Mouse (Mus musculus): Measurements from ENCODE around the gene Pagr1a.

Pagr1a gene

DNA sequence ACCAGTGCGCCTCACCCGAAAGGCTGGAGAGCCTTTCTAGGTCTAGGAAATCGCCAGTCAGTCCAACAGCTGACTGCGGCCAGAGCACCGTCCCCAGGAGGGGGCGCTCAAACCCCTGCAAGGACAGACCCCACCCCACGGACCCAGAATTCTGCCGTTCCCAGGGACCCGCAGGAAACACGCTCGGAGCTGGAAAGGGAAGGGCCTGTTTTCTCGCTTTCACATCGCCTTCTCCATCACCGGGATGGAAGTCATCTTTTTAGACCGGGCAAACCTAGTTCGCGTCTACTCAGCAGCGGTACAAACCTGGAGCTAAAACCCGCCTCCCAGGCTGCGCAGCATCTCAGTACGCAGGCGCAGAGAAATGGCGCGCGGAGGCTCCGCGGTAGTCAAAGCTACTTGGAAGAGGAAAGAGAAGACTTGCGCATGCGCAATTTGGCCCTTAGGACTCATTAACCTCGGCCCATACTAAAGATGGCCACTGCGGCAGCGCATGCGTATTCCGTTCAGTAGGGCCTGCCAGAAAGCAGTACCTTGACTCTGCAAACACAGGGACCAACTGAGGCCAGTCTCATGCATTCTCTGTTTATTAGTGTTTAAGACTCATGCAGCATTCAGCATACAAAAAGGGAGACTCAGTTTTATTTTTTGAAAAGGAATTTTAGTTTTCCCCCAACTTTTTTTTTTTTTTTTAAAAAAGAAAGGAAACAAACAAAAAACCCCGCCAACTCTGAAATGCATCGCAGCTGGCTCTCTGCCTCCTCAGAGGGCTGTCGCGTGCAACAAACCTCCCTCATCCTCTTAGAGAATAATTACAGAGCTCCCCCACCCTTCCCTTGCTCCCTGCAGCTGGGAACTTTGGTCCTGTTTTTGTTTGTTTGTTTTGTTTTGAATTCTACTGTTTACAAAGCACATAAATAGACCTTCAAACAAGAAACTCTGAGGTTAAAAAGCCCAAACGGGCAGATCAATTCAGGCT is at the start of gene Pagr1a:
Gene Pagr1a (minus strand): TSS at position 382 of the 979 bp plus-strand sequence.
- peak; percentile 99 for DNase-seq

DNA sequence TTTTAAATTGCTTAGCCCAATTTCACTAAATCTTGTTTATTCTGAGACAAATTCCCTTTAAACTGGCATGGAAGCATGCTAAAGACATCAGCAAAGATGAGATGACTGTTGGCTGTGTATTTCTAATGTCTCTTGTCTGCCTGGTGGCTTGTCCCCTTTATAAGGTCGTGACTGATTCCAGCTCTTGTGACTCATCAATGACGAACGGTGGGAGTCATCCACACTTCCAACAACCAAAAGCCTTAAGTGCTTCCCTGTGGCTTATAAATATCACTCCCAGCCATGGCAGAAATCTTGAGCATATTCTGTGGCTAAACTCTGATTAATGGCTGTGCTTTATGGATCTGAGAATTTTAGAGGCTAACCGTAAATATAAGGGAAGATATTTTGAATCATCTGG is 49.2 kb upstream of the Pagr1a start:
- no peak for DNase-seq

DNA sequence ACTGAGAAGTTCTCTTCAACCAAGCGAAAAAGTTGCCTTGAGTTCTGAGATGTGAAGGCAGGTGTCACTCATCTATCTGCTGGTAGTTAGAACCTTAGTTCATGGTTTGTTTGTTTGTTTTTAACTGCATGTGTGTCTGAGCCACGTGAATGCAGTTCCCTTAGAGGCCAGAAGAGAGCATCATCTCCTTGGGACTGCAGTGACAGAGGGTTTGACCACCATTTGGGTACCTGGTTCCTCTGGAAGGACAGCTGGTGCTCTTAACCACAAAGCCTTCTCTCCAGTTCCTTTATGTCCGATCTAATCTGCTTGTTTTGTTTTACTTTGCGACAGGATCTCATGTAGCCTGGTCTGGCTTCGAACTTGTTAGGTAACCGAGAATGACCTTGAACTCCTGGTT is 48.4 kb upstream of the Pagr1a start:
- DNase-seq = no peak

DNA sequence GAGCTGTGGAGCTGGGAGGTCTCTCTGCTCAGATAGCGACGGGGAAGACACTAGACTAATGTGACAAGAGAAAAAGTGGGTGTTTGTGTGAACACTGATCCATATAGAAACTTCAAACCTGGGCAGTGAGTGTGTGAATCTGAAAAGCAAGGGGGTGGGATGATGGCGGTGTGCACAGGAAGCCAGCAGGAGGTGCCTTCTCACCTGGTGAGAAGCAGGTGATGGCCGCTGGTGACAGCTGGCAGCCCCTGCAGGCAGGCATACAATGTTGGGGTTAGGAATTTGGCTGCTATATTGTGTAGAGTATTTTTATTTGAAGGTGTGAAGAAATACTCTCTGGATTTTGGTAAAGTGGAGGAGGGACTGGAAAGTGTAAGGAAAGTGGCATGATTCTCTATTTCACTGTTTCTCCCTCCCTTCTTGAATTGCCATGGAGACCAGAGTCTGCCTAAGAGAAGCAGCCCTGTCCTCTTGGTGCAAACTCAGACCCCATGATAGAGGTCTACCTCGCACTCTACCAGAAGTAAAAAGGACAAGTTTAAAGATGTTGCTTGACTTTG is 38.0 kb upstream of the Pagr1a start:
- DNase-seq = no peak

DNA sequence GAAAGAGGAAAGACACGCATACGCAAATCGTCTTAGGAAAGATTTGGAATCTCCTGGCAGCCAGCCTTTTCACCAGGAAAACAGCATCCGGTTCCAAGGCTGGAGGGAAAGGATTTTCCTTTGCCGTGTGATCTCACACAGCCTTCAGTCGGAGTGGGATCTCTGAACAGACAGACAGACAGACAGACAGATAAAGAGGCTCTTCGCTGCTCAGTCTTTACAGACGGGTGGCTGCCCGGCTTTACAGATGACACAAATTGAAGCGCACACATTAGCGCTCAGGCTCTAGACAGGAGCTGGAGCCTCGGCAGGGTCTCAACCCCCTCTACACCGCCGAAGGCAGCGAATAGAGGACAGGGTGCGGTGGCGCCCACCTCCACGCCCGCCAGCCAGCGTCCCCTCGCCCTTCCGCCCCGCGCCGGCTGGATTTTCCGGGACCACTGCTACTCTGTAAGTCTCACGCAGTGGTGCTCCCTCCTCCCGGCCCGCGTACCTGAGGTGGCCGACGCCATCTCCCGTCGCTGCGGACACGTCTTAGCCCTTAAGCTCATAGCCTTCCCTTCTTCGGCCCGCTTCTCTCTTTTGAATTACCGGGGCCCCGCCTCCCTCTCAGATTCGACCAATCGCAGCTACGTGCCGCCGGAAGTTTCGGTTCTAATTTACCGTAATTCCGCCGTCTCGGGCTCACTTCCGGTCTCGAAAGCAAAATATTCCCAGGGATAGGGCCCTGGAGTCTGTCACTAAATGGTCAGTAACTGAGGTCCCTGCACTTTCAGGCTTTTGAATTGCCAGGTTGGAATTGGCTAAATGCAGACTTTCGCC is 24.9 kb upstream of the Pagr1a start, which contains the start of gene Kif22:
Gene Kif22 (minus strand): TSS at position 621 of the 822 bp plus-strand sequence.
- peak; percentile 86 for DNase-seq

DNA sequence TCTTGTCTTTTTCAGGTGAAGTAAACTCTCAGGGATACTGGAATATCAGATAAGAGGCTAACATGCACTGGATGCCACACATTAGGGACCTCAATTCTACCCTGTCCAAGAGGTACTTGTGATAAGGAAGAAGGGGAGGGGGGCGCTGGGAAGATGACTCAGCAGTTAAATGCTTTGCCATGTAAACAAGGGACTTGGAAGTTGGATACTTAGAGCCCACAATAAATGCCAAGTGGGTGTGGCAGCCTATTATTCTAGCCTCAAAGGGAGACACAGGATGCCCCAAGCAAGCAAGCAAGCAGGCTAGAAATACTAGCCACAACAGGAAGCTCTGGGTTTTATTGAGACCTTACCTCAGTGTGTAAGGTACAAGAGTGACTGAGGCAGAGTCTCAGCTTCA is 14.1 kb upstream of the Pagr1a start:
- peak; percentile 18 for DNase-seq

DNA sequence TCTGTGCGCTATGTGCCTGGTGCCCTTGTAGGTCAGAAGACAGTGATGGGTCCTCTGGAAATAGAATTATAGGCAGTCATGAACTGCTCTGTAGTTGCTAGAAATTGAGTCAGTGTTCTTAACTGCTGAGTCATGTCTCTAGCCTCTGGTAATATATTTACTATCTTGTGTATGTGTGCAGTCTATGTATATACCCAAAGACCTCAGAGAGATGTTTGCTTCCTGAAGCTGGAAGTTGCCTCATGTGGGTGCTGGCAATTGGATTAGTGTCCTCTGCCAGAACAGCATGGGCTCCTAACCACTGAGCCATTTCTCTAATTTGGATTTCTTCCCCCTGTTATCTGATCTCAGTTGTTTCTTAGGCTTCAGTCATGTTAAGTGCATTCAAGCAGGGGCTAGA is 13.0 kb upstream of the Pagr1a start:
- no peak for DNase-seq

DNA sequence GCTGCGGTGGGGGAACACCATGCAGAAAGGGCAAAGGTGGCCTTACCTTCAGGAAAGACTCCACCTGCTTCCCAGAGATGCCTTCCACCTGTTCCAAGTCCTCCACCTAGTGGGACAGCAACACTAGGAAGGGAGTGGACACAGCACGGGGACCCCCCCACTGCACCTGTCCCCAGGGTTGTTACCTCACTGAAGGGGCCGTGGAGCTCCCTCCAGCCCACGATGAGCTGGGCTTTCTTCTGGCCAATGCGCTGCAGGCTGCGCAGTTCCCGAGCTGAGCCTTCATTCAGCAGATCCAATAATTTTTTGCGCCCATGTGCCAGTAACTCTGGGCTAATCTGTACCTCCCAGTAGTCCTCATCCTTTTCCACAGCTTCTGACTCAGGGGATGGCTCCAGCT is 10.7 kb upstream of the Pagr1a start:
- no peak for DNase-seq

DNA sequence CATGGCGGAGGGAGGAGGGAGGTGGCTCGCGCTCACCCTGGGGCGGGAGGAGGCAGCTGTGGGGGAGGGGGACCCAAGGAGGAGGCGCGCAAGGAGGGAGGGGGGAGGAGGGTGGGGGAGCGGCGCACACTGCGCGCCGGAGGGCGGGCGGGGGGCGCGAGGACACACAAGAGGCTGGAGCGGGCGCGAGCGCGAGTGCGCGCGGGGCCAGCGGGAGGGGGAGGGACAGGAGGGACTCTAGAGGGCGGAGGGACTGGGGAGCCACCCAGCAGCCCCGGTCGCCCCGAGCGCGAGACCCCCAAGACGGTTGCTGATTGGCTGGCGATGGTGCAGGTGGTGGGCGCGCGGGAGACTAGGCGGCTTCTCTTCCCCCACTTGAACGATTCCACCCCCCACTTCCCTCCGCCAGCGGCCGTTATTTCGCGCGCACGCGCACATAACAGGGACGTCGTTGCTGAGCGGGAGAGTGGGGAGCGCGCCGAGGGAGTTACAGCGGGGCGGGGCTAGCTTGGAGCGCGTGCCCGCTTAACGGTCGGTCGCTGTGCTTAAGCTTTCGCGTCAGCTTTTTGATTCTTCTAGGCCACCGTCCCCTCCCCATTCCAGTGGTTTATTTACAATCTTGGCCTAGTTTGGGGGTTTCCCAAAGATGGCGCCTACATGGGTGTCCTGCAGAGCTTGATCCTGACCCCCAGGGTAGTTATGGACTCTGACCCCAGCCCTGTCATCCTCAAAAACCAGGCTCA is 10.0 kb upstream of the Pagr1a start, which contains the start of gene Maz:
Gene Maz (minus strand): TSS at position 54 of the 743 bp plus-strand sequence.
- DNase-seq = peak; percentile 100

DNA sequence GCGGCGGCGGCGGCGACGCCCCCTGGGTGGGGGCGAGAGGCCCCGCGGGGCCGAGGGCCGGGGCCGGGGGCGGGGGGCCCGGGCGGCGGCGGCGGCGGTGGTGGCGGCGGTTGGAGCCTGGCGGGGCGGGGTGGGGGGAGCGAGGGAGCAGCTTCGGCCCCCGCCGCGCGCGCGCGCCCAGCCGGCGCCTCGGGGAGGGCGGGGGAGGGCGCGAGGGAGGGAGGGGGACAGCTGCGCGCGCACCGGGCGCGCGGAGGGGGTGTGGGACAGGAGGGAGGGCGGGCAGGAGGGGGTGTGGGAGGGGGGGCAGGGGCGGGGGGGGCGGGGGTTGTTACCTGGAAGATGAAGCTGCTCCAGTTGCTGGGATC is 9.4 kb upstream of the Pagr1a start:
- no peak for DNase-seq

DNA sequence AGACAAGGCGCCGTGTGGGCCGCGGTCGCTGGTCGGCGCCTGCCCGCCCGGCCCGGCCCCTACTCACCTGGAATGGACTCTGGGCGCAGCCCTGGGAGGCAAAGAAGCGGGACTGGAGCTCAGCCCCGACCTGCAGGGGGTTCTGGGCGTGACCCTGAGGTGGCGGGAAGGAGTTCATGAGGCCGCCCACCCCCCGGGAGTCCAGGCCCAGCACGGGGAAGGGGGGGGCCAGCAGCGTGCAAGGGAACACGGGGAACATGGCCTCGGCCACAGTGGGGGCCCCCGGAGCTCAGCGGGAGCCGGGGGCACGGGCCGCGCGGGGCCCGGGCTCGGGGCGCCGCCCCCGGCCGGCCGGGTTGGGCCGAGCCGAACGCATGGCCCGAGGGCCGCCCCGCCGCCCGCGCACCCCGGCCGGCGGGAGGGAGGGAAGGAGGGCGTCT is 9.0 kb upstream of the Pagr1a start:
- DNase-seq = peak; percentile 90

DNA sequence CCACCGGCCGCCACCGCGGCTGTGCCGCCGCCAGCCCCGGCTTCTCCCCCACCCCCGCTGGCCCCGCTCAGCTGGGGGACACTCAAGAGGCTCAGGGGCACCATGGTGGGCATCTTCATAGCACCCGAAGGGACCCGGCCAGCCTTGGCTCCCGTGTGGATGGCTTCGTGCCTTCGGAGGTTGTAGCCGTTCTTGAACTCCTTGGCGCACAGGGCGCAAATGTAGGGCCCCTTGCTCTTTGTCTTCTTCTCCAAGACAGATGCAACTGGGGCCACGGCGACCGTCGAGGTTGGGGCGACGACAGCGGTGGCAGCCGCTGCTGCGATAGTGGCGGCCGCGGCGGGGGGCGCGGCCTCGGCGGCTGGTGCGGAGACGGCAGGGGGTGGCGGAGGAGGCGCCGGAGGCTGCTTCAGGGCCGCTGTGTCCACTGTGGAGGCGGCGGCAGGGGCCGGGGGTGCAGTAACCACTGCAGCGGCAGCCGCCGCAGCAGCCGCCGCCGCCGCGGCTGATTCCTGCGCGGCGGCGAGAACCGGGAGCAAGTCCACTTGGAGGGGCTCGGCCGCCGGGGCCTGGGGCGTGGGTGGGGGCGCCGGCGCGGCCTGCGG is 8.5 kb upstream of the Pagr1a start:
- DNase-seq = no peak

DNA sequence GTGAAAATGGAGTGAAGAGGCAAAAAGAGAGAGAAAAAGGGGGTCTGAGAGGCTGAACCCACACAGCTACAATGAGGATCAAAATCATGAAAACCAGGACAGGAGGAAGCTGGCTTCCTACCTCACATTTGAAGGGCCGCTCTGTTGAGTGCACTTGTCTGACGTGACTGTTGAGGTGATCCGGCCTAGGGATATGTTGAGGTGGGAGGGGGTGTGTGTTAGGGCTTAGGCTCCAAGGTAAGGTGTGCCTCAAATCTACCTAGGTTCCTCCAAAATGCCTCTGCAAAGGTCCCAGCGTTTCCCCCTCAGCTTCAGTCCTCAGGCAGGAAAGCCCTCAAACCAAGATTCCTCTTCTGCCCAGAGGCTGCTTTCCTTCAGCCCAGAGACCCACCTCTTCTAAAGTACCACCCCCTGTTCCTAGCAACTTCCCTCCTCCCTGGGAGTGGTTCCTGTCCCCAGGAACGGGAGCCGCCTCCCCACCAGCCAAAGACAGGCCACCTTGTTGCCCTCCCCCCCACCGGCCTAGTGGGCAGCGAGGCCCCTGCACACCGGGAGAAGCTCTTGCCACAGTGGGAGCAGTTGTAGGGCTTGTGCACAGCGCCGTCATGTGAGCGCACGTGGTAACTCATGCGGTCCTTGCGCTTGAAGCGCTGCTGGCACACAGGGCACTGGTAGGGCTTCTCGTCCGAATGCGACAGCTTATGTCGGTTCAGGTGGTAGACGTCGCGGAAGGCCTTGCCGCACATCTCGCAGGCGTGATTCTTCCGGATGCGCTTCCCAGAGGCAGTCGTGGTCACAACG is 7.8 kb upstream of the Pagr1a start:
- DNase-seq = peak; percentile 93

DNA sequence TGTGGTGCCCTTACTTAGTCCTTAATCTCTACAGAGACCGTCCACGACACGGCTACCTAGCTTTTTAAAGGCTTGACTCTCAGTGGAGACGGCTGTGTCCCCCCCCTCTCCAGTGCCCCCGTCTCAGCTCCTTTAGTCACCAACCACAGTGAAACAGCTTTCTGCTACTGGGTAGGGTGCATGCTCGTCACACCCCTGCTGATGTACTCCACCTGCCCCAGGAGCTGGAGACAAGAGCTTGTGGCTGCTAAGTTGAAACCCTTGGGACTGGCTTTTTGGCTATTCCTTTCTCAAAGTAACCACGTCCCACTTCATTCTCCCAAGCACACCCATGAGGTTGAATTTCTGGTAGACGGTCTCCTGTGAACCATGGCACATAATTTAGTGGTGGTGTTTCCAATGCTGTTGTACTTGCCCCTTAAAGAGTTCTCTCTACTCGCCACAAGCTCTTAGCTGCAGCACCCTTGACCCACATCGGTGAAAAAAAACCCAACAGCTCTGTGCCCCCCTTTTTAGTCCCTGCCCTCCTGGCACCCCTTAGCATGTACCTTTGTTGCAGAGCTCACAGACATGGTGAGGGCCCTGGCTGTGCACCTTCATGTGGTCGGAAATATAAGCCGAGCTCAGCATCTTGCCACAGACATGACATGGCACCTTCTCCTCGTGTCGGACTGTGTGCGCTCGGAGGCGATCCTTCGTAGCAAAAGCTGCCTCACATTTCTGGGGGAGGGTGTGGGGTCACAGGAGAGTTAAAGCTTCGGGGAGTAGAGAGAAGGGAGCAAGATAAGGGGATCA is 6.9 kb upstream of the Pagr1a start:
- DNase-seq = peak; percentile 67

DNA sequence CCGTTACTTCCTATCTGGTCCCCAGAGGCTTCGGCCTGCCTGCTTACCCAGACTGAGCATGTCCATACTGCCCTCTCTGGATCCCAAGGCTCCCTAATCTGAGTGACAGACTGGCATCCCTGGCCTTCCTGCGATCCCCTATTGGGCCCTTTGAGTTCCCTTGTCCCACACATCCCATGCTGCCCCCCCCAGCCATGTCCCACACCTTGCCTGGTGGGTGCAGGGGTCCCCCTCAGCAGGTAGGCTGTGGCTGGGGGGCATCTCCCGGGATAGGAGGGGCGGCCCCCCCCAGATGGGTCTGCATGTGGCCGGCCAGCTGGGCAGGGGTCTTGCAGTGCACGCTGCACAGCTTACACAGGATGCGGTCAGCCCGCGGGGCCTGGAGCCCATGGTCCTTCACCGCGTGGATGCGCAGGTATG is 6.1 kb upstream of the Pagr1a start:
- DNase-seq = peak; percentile 80

DNA sequence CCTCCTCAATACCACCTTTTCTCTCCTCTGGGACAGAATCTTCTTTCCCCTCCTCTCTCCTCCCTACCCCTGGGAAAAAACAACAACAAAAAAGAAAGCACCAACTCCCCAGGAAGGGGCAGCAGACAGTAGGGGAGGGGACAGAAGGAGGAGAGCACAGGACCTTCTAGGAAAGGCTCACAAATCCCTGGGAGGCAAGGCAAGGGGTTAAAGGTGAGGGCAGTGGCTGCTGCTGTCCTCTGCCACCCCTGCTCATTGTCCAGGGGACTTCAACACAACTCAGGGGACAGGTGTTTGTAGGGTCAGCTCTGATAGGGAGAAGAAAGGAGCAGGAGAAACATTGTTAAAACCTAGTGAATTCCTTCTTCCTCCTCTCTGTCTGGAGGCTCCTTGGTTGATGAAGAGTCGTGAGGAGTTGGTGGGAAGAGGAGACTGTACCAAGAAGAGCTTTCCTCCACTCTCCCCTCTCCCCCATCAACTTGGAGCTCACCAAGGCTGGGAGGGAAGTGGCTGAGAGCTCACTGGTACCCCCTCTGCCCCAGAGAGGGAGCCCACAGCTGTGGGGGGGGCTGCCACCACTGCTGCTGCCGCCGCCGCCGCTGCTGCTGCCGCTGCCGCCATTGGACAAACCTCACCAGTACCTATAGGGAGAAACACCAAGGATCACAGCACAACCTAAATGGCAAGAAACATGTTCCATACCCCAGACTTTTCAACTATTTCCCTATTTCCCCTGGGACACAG is 5.5 kb upstream of the Pagr1a start:
- DNase-seq = peak; percentile 65

DNA sequence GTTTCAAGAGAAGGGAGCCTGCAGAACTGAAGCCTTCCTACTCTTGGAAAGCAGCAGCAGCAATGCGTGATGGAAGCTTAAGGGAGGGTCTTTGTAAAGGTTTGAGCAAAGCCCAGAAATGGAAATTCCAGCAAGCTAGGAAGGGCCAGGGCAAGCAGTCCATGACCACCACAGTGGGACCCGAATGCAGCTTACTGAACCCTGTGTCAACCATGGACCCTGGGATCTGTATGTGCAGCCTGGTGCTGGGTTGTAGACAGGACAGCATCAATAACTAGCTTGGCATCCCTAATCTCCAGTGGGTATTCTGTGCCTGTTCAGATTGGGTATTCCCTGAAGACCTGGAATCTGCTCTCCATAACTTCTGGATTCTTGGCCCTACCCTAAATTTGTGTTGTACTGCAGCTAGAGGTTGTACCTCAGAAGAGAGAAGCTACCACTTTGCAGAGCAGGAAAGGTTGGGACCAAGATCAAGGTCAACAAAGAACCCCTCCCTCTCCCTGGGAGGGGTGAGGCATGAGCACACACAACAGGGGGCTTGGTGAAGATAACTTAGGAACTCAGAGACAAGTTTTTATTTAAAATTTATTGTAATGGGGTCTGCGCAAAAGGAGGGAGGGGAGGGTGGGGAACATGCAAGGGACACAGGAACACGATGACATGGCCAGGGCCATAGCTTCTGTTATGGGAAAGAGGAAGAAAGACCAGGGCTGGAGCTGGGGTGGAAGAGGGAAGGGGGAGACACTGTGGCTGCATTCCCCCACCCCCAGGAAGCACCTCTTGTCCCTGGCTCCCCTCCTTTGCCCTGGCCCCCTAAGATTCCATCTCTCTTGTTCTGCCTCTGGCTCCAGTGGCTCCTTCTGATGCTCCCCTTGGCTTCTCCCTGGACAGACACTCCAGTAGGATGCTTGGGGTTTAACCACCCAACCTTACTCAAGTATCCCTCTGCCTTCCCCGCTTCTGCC is 4.7 kb upstream of the Pagr1a start:
- DNase-seq = peak; percentile 62

DNA sequence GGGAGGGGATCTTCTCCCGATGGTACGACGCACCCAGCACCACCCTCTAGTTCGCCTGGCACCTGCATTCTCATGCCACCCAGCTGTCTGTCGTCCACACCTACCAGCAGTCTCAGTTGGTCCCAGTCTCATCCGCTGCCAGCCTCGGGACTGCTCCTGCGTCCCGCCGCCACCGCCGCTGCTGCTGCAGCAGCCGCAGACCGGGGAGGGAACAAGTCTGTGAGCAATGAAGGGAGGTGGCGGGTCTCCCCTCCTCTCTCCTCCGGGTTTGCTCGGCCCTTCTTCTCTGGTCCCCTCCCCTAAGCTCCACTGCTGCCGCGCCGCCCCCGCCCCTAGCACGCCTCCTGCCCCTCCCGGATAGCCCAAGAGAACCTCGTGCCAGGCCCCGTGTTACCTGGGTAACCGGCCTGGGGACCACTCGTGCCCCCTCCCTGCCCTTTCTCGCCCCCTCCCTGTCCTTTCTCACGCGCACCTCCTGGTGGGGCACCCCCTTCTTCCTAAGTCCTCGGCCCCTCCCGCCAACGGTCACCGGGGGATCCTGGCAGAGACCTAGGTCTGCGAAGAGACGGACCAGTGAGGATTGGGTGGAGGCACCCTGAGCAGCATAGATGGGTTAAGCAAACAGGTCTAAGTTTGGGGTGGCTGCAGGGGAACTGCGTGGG is 3.9 kb upstream of the Pagr1a start, which contains the start of the genes Gm42742 and Prrt2:
Gene Gm42742 (minus strand): TSS at position 197 of the 662 bp plus-strand sequence.
Gene Prrt2 (minus strand): TSS at position 311 of the 662 bp plus-strand sequence.
- DNase-seq = peak; percentile 87

Measured in cerebellum, adult 9-11 months (tissue).